Mouse (Mus musculus): ENCODE measurements around the gene Gm26657. TPM values are rescaled to one million over a fixed set of nuclear protein-coding genes. Genes with fewer than 3 reads are reported as not detected.
A peak's percentile ranks its signal among the peaks of the same experiment; 100 is the strongest.

Gene Gm26657
- total and polyA plus RNA-seq, 3 experiments = not detected

GRCm38 (mm10) chr4:56746345-56746744 is 6.5 kb downstream of the Gm26657 start:
- WGBS = 82% methylated on average over 2 of the region's 2 CpGs
- intact Hi-C loops (cut with DNase I) = no loop called here
- Histone ChIP-seq H3K9ac (ENCODE audit: low read depth, low read length) (no peak overlapping the region), H3K4me1 (ENCODE audit: control insufficient read depth, insufficient read depth, low read length) (no peaks in the 10 kb centered on the region), H3K79me2 (replicated peaks; ENCODE audit: control insufficient read depth, insufficient read depth, low read length) (no peaks in the 10 kb centered on the region), H3K27me3 (ENCODE audit: control insufficient read depth, insufficient read depth, low read length) (no peaks in the 10 kb centered on the region), H3K27ac (no peak overlapping the region), H3K4me3 (no peak overlapping the region), H3K36me3 (ENCODE audit: control insufficient read depth, insufficient read depth, low read length) (peaks cover 4% of the 10 kb centered on the region)
- TF ChIP-seq EP300 (IDR thresholded peaks at IDR 0.05; ENCODE audit: insufficient read depth, low read depth, low read length) = no peak
- TF ChIP-seq POLR2A (IDR thresholded peaks at IDR 0.05; ENCODE audit: insufficient read depth, low read depth, low read length) = no peak
- TF ChIP-seq CTCF (IDR thresholded peaks at IDR 0.05) = no peak
- DNase-seq = no peak

- no peak overlapping the region for H3K27ac ChIP-seq
- TF ChIP-seq EP300 (IDR thresholded peaks at IDR 0.05; ENCODE audit: insufficient read depth, low read depth, low read length) (no peak), POLR2A (IDR thresholded peaks at IDR 0.05; ENCODE audit: insufficient read depth, low read depth, low read length) (no peak), CTCF (IDR thresholded peaks at IDR 0.05) (no peak)
- WGBS = 95% methylated on average over 9 of the region's 9 CpGs
- H3K9ac ChIP-seq (ENCODE audit: low read depth, low read length) = no peak overlapping the region
- H3K27me3 ChIP-seq (ENCODE audit: control insufficient read depth, insufficient read depth, low read length) = no peaks in the 10 kb centered on the region
- H3K4me1 ChIP-seq (ENCODE audit: control insufficient read depth, insufficient read depth, low read length) = no peaks in the 10 kb centered on the region
- no peak for DNase-seq
- no peaks in the 10 kb centered on the region for H3K79me2 ChIP-seq (replicated peaks; ENCODE audit: control insufficient read depth, insufficient read depth, low read length)
- H3K4me3 ChIP-seq = no peak overlapping the region
- intact Hi-C loops (cut with DNase I) = no loop called here
- peaks cover 4% of the 10 kb centered on the region for H3K36me3 ChIP-seq (ENCODE audit: control insufficient read depth, insufficient read depth, low read length)
These were observed 7.6 kb downstream of the Gm26657 start for GRCm38 (mm10) chr4:56747456-56747855.

- no peak overlapping the region for H3K4me3 ChIP-seq
- H3K27me3 ChIP-seq (ENCODE audit: control insufficient read depth, insufficient read depth, low read length) = no peaks in the 10 kb centered on the region
- intact Hi-C loops (cut with DNase I) = no loop called here
- no peak for DNase-seq
- H3K79me2 ChIP-seq (replicated peaks; ENCODE audit: control insufficient read depth, insufficient read depth, low read length) = no peaks in the 10 kb centered on the region
- WGBS = 89% methylated on average over 5 of the region's 5 CpGs
- no peak overlapping the region for H3K9ac ChIP-seq (ENCODE audit: low read depth, low read length)
- no peaks in the 10 kb centered on the region for H3K4me1 ChIP-seq (ENCODE audit: control insufficient read depth, insufficient read depth, low read length)
- no peak overlapping the region for H3K27ac ChIP-seq
- TF ChIP-seq POLR2A (IDR thresholded peaks at IDR 0.05; ENCODE audit: insufficient read depth, low read depth, low read length) (no peak), CTCF (IDR thresholded peaks at IDR 0.05) (no peak), EP300 (IDR thresholded peaks at IDR 0.05; ENCODE audit: insufficient read depth, low read depth, low read length) (no peak)
- peaks cover 3% of the 10 kb centered on the region for H3K36me3 ChIP-seq (ENCODE audit: control insufficient read depth, insufficient read depth, low read length)
These were observed 16.2 kb downstream of the Gm26657 start for GRCm38 (mm10) chr4:56756021-56756420.

GRCm38 (mm10) chr4:56756966-56757600 is 17.2 kb downstream of the Gm26657 start:
- Histone ChIP-seq H3K27me3 (ENCODE audit: control insufficient read depth, insufficient read depth, low read length) (no peaks in the 10 kb centered on the region), H3K27ac (no peak overlapping the region), H3K4me3 (no peak overlapping the region), H3K9ac (ENCODE audit: low read depth, low read length) (no peak overlapping the region), H3K79me2 (replicated peaks; ENCODE audit: control insufficient read depth, insufficient read depth, low read length) (no peaks in the 10 kb centered on the region), H3K4me1 (ENCODE audit: control insufficient read depth, insufficient read depth, low read length) (no peaks in the 10 kb centered on the region), H3K36me3 (ENCODE audit: control insufficient read depth, insufficient read depth, low read length) (no peaks in the 10 kb centered on the region; the same call in 1 of the 2 replicates)
- TF ChIP-seq EP300 (IDR thresholded peaks at IDR 0.05; ENCODE audit: insufficient read depth, low read depth, low read length) = no peak
- TF ChIP-seq POLR2A (IDR thresholded peaks at IDR 0.05; ENCODE audit: insufficient read depth, low read depth, low read length) = no peak
- no peak for TF ChIP-seq CTCF (IDR thresholded peaks at IDR 0.05)
- DNase-seq = peak in 1 of 2 experiments; percentile 40
- WGBS = 81% methylated on average over 10 of the region's 10 CpGs
- intact Hi-C loops (cut with DNase I) = no loop called here

DNA sequence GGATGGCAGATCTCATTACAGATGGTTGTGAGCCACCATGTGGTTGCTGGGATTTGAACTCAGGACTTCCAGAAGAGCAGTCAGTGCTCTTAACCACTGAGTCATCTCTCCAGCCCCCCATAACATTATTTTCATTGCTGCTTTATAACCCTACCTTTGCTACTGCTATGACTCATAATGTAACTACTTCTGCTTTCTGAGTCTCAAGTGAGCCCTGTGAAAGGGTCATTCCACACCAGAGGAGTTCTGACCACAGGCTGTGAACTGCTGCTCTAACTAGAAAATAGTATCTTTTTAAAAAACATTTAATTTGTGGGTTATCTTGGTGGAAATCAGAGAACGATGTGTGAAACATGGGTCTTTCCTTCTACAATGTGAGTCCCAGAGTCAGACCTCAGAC is 17.8 kb downstream of the Gm26657 start:
- H3K36me3 ChIP-seq (ENCODE audit: control insufficient read depth, insufficient read depth, low read length) = no peaks in the 10 kb centered on the region; the same call in 1 of the 2 replicates
- H3K27me3 ChIP-seq (ENCODE audit: control insufficient read depth, insufficient read depth, low read length) = no peaks in the 10 kb centered on the region
- 87% methylated on average over 1 of the region's 1 CpGs for WGBS
- H3K4me3 ChIP-seq = no peak overlapping the region
- no peaks in the 10 kb centered on the region for H3K79me2 ChIP-seq (replicated peaks; ENCODE audit: control insufficient read depth, insufficient read depth, low read length)
- TF ChIP-seq POLR2A (IDR thresholded peaks at IDR 0.05; ENCODE audit: insufficient read depth, low read depth, low read length) (no peak), CTCF (IDR thresholded peaks at IDR 0.05) (no peak), EP300 (IDR thresholded peaks at IDR 0.05; ENCODE audit: insufficient read depth, low read depth, low read length) (no peak)
- no peaks in the 10 kb centered on the region for H3K4me1 ChIP-seq (ENCODE audit: control insufficient read depth, insufficient read depth, low read length)
- H3K9ac ChIP-seq (ENCODE audit: low read depth, low read length) = no peak overlapping the region
- DNase-seq = no peak
- intact Hi-C loops (cut with DNase I) = no loop called here
- H3K27ac ChIP-seq = no peak overlapping the region

DNA sequence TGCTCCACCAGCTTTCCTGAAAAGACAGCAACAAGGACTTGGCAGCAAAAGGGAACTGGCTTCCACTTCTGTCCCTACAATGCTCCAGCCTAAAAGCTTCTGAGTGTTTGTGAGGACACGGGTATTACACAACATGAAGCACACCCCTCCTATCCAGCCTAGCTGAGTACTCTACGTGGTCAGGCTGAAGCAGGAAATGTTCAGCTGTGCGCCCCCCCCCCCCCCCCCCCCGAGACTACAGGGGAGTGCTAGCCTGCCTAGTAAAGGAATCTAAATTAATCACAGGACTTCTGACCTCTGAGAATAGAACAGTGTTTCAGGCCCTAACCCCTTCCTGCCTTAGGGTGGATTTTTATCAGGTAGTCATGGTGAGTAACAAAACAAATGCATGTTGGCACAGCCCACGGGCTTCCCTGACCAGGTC is 28.0 kb downstream of the Gm26657 start:
- H3K9ac ChIP-seq (ENCODE audit: low read depth, low read length) = no peak overlapping the region
- peaks cover 7% of the 10 kb centered on the region for H3K36me3 ChIP-seq (ENCODE audit: control insufficient read depth, insufficient read depth, low read length)
- H3K27ac ChIP-seq = peak overlapping the region; percentile 17; the same call in 1 of the 2 replicates
- no peaks in the 10 kb centered on the region for H3K27me3 ChIP-seq (ENCODE audit: control insufficient read depth, insufficient read depth, low read length)
- H3K4me3 ChIP-seq = no peak overlapping the region
- H3K79me2 ChIP-seq (replicated peaks; ENCODE audit: control insufficient read depth, insufficient read depth, low read length) = no peaks in the 10 kb centered on the region
- DNase-seq = peak; percentile 32 to 65
- TF ChIP-seq POLR2A (IDR thresholded peaks at IDR 0.05; ENCODE audit: insufficient read depth, low read depth, low read length) = no peak
- TF ChIP-seq EP300 (IDR thresholded peaks at IDR 0.05; ENCODE audit: insufficient read depth, low read depth, low read length) = 0 out of 2 replicates have a peak, but pooled peaks have one; percentile 38
- intact Hi-C loops (cut with DNase I) = no loop called here
- 24% methylated on average over 5 of the region's 5 CpGs for WGBS
- no peaks in the 10 kb centered on the region; the same call in 1 of the 2 replicates for H3K4me1 ChIP-seq (ENCODE audit: control insufficient read depth, insufficient read depth, low read length)

Data from heart, adult 2 months (tissue).